Mouse (Mus musculus) limb, embryonic 12.5 days (tissue): ENCODE data around the gene Elovl2. TPM values are rescaled to one million over a fixed set of nuclear protein-coding genes. Genes with fewer than 3 reads are reported as not detected.

ENCODE experiments used
- ATAC-seq: fragments of 200-750 bp; cut with Nextera tagmentation; 2 replicates; pipeline ENCODE4 v1.8.0; 2017; ENCODE audit warnings: low read depth, moderate TSS enrichment; ENCODE audit not compliant: insufficient number of reproducible peaks, insufficient read depth, low FRiP score, low TSS enrichment
- H3K27ac ChIP-seq: fragments of 300-500 bp; sonication (generic); 2 replicates; pipeline ENCODE4 v1.5.1; 2016; ENCODE audit warnings: mild to moderate bottlenecking, moderate library complexity
- H3K27me3 ChIP-seq: fragments of 300-500 bp; sonication (generic); 2 replicates; pipeline ENCODE4 v1.6.1; 2016; ENCODE audit warnings: mild to moderate bottlenecking, moderate library complexity
- H3K36me3 ChIP-seq: fragments of 300-500 bp; sonication (generic); 2 replicates; pipeline ENCODE4 v1.6.1; 2016; ENCODE audit warnings: mild to moderate bottlenecking, moderate library complexity
- H3K4me1 ChIP-seq: fragments of 300-500 bp; sonication (generic); replicated peaks from 2 replicates; pipeline ENCODE4 v1.6.1; 2016
- H3K4me2 ChIP-seq: fragments of 300-500 bp; sonication (generic); 2 replicates; pipeline ENCODE4 v1.6.1; 2016; ENCODE audit warnings: mild to moderate bottlenecking, moderate library complexity
- H3K4me3 ChIP-seq: fragments of 300-500 bp; sonication (generic); replicated peaks from 2 replicates; pipeline ENCODE4 v1.5.1; 2016; ENCODE audit warnings: mild to moderate bottlenecking
- H3K9ac ChIP-seq: fragments of 300-500 bp; sonication (generic); replicated peaks from 2 replicates; pipeline ENCODE4 v1.6.1; 2016; ENCODE audit warnings: mild to moderate bottlenecking, moderate library complexity
- H3K9me3 ChIP-seq: fragments of 300-500 bp; sonication (generic); 2 replicates; pipeline ENCODE4 v1.6.1; 2016; ENCODE audit warnings: mild to moderate bottlenecking, moderate library complexity
- WGBS: fragments of 180-500 bp; shearing (Covaris S2); methylation state at CpG from one replicate; pipeline ENCODE4 v1.1.7; 2016; 5-methylcytosine and 5-hydroxymethylcytosine counted together
- polyA plus RNA-seq: library from polyadenylated mRNA; unstranded; fragments of >200 nt; fragmentation: Nextera tagmentation; extraction: Ambion mirVana; gene quantifications from 2 replicates; pipeline ENCODE4 v1.2.1, GENCODE M21; 2016

Gene Elovl2
- polyA plus RNA-seq, 1 experiment from 2014 or later: 9.9 TPM

DNA sequence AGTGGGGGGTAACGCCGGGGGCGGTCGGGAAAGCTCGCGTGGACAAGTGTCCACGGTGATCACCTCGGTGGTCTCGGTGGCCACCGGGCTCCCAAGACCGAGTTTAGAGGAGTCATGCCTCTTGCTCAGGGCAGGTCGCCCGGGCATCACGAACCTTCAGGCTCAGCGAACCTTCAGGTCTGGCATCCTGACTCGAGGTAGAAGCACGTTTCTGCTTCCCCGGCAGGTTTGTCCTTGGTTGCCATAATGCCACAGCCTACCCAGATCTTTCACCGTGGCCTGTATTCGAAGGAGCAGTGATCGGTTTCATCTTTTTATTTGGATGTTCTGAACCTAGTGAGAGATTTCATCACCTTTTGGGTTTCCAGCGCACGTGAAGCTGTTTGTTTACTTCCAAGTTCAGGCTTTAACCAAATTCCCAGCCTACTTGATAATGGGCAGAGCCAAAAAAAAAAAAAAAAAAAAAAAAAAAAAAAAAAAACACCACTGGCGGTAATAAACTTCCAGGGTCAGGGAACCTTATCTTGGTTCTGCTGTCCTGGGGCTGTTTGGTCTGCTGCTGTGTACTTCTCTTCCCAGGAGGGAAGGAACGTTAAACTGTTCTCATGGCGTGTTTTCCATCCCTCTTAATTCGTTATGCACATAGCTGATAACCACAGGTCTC is 30.2 kb upstream of the Elovl2 start:
- peak overlapping the region; percentile 83 for H3K9ac ChIP-seq
- no peaks in the 10 kb centered on the region for H3K27me3 ChIP-seq
- peak overlapping the region; percentile 79 for H3K4me3 ChIP-seq
- peak overlapping the region; percentile 91; the same call in 1 of the 2 replicates for H3K27ac ChIP-seq
- H3K9me3 ChIP-seq: no peaks in the 10 kb centered on the region
- H3K4me2 ChIP-seq: peak overlapping the region; percentile 71
- WGBS: 1% methylated on average over 27 of the region's 27 CpGs
- H3K36me3 ChIP-seq: no peaks in the 10 kb centered on the region; the same call in 1 of the 2 replicates
- no peak for ATAC-seq
- 0 out of 2 replicates have a peak, but pooled peaks cover 6% of the 10 kb centered on the region for H3K4me1 ChIP-seq

DNA sequence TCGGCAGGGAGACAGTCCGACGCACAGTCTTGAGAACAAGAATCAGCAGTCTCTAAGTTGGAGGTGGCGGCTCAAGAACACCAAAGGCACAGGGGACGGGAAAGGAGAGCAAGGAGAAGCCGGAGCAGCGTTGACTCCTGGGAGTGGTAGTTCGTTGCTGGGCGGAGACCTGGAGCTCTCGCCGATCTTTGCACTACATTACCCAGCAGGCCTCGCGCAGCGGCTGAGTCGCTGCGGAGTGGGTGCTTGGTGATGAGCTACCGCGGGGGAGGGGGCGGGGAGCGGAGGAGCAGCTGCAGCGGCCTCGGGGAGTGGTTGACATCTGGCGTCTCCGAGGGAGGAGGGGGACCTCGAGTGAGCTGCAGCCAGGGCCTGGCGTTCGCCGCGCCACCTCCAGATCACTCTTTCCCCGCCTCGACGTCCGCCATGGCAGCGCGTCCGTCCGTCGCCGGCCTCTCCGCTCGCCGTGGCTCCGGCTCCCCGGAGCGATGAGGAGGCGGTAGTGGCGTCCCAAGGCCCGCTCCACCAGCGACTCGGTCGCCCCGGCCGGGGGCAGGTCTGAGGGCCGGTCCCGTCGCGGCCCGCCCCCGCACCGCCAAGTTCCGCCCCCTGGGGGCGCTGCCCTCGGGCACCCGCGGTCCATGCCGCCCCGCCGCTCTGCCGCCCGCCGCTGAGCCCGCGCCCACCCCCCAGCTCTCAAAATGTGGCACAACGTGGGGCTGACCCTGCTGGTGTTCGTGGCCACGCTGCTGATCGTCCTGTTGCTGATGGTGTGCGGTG is 29.5 kb upstream of the Elovl2 start, which contains the start of gene Smim13:
Smim13 (plus strand) TSS at position 307 of the 780 bp plus-strand sequence.
- H3K4me1 ChIP-seq: 0 out of 2 replicates have a peak, but pooled peaks cover 6% of the 10 kb centered on the region
- no peaks in the 10 kb centered on the region; the same call in 1 of the 2 replicates for H3K36me3 ChIP-seq
- ATAC-seq: peak; percentile 97
- peak within 1 kb of the TSS; percentile 79 for H3K4me3 ChIP-seq
- no peaks in the 10 kb centered on the region for H3K27me3 ChIP-seq
- under 1% methylated on average over 66 of the region's 78 CpGs for WGBS
- peak within 1 kb of the TSS; percentile 91 for H3K27ac ChIP-seq
- H3K9ac ChIP-seq: peak within 1 kb of the TSS; percentile 83
- peak within 1 kb of the TSS; percentile 71 for H3K4me2 ChIP-seq
- no peaks in the 10 kb centered on the region for H3K9me3 ChIP-seq

DNA sequence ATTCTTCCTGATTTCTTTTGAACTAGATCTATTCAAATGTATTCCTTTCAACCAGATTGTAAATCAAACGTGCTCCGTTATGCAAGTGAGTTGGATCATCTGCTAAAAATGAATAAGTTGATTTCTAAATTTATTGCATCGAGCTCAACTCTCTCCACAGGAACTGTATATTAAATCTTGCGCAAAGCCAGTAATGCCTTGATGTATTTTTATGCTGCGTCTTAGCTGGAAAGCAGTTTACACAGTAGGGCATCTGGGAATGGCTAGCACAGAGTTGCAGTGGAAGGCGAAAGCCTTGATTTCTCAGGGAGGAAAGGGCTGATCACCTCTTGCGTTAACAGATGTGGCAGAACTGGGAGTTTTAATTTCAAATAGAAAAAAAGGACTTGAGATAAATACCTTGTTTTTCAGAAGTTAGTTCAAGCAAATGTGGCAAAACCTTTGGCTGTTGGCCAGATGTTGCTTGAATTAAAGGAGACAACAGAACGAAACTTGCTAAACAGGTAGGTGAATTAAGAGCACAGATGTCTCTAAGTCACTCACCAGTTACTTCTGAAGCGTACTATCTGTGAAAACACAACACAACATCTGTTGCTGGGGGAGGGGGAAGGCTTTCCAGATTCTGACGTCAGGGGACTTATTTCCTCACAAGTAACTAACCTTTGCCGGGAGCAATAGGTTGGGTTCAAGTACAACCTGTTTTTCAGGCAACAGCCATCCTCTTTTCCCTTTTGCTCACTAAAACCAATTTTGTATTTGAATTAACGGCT is 28.7 kb upstream of the Elovl2 start:
- peak overlapping the region; percentile 79 for H3K4me3 ChIP-seq
- H3K9ac ChIP-seq: peak overlapping the region; percentile 83
- no peaks in the 10 kb centered on the region; the same call in 1 of the 2 replicates for H3K36me3 ChIP-seq
- no peaks in the 10 kb centered on the region for H3K27me3 ChIP-seq
- peak overlapping the region; percentile 71 for H3K4me2 ChIP-seq
- H3K9me3 ChIP-seq: no peaks in the 10 kb centered on the region
- no peak; the same call in 1 of the 2 replicates for ATAC-seq
- WGBS: 42% methylated on average over 12 of the region's 12 CpGs
- H3K27ac ChIP-seq: peak overlapping the region; percentile 51
- H3K4me1 ChIP-seq: 0 out of 2 replicates have a peak, but pooled peaks cover 6% of the 10 kb centered on the region

DNA sequence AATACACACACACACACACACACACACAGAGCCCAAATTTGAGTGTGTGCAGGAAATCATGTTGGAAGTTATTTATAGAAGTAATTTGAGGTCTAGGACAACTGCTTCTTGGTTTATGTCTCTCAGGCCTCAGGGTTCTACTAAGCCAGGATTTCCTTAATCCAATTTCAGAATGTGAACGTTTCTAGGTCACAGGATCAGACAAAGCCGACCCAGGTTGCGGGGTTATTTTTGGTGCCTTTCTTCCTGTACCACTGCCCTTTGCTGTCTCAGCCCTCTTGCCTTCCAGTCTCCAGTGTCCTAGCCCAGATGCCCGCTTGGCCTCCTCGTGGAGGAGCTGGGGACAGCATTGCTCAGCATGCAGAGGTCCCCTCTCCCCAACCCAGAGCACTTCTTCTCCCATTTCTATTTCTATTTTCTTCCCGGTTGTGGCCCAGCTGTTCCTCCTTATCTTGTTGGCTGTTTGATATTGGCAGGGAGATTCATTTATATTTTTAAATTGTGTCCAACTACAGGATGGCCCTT is 24.2 kb upstream of the Elovl2 start:
- no peaks in the 10 kb centered on the region for H3K27me3 ChIP-seq
- no peak overlapping the region for H3K4me3 ChIP-seq
- no peak overlapping the region for H3K9ac ChIP-seq
- no peaks in the 10 kb centered on the region for H3K9me3 ChIP-seq
- no peak for ATAC-seq
- H3K4me1 ChIP-seq: no peaks in the 10 kb centered on the region
- no peaks in the 10 kb centered on the region for H3K36me3 ChIP-seq
- 61% methylated on average over 6 of the region's 6 CpGs for WGBS
- H3K4me2 ChIP-seq: no peak overlapping the region
- H3K27ac ChIP-seq: no peak overlapping the region

DNA sequence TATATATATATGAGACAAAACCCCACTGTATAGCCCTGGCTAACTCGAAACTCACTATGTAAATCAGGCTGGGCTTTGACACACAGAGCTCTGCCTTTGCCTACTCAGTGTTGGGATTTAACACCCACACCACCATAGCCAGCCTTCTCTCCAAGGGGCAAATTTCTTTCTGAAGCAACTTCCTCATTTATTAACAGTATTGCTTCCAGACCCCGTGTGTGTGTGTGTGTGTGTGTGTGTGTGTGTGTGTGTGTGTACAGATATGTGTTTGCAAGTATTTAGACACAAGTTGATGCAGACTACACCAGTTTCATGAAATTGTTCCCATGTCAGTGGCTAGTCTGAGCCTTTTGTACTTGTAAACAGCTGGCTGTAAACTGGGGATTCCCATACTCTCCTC is 21.4 kb upstream of the Elovl2 start:
- H3K4me1 ChIP-seq: no peaks in the 10 kb centered on the region
- ATAC-seq: no peak
- no peaks in the 10 kb centered on the region for H3K9me3 ChIP-seq
- H3K27me3 ChIP-seq: no peaks in the 10 kb centered on the region
- H3K27ac ChIP-seq: no peak overlapping the region
- H3K4me2 ChIP-seq: no peak overlapping the region
- H3K36me3 ChIP-seq: no peaks in the 10 kb centered on the region
- H3K9ac ChIP-seq: no peak overlapping the region
- 65% methylated on average over 2 of the region's 2 CpGs for WGBS
- H3K4me3 ChIP-seq: no peak overlapping the region

DNA sequence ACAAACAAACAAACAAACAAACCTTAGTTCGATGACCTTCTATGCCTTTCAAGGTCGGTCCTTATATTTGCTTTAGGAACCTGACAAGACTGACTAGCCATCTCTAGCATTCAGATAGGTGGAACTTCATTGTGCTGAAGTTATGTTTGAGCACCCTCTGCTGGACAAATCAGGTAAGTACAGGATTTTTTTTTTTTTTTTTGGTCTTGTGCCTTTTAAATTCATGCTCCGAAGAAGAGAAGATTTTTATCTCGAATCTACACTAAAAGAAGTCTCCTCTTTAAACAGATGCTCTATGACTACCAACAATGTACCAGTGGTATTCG is 18.6 kb upstream of the Elovl2 start:
- H3K9ac ChIP-seq: no peak overlapping the region
- H3K9me3 ChIP-seq: no peaks in the 10 kb centered on the region
- no peaks in the 10 kb centered on the region for H3K4me1 ChIP-seq
- H3K36me3 ChIP-seq: no peaks in the 10 kb centered on the region
- no peaks in the 10 kb centered on the region for H3K27me3 ChIP-seq
- WGBS: 17% methylated on average over 5 of the region's 5 CpGs
- H3K4me2 ChIP-seq: no peak overlapping the region
- no peak overlapping the region for H3K27ac ChIP-seq
- no peak overlapping the region for H3K4me3 ChIP-seq
- ATAC-seq: no peak

DNA sequence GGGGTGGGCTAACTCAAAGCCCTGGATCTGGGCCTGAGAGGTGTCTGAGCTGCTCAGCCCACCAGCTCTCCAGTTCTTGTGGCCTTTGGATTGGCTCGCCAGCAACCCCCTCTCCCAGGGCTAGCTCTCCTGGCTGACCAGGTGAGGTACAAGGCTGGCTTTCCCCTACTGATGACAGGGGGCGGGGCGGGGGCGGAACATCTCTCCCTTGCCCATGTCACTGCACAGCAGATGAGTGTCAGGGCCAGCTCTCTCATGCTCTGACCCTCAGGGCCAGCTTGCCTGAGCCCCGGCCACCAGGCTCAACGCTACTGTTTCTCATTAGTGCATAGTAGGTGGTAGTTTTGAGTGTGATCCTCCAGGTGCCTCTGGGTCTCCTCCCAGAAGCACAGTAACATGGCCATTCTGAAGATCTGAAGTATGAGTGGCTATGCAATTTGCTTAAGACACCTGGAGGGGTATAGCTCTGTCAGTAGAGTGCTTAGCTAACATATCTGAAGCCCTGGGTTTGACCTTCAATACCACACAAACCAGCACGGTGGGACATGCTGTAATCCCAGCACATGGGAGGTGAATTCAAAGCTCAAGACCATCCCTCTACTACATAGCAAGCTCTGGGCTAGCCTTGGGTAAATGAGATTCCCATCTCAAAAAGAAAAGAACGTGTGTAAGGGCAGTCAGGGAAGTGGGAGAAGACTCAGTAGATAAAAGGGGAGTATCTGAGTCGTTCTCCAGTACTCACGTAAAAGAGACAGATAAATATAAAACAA is 18.0 kb upstream of the Elovl2 start:
- no peaks in the 10 kb centered on the region for H3K27me3 ChIP-seq
- H3K36me3 ChIP-seq: no peaks in the 10 kb centered on the region
- H3K4me1 ChIP-seq: no peaks in the 10 kb centered on the region
- no peak overlapping the region for H3K4me3 ChIP-seq
- no peak for ATAC-seq
- no peak overlapping the region for H3K27ac ChIP-seq
- no peaks in the 10 kb centered on the region for H3K9me3 ChIP-seq
- H3K9ac ChIP-seq: no peak overlapping the region
- H3K4me2 ChIP-seq: no peak overlapping the region
- WGBS: 70% methylated on average over 10 of the region's 10 CpGs

DNA sequence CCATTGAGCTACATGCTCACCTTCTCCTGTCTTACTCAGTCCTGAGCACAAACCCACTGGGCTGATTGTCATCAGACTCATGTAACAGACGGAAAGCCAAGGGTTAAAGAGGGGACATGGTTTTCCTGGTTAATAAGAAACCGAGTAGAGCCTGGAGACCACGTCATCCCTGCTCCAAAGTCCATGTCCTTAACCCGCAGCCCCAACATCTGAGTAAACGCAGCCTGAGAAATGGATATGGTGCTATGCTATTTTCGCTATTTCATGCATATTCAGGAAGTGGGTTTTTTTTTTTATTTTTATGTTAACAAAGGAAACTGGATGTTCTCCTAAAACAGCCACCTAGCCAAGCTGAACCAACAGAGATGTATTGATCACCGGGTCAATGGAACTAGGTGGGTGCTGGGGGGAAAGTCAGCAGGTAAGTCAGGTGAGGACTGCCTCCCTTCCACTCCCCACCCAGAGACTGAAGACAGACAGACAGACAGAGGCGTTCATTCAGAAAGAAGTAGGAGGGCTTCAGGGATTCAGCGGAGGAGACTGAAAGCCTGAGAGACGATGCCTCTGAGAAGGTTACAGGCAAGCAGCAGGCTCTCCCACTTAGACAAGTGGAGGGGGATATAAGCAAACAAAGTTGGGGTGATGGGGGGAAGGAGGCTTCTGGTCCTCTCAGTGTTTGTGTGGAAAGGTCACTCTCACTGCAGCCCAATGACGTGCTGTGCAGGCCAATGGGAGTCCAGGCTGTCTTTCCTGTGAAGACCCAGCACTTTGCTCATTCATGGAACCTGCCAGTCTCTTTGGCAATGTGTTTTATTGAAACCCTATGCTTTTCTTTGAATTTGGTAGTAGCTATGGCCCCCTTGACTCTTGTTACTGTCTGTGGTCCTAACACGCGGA is 15.9 kb upstream of the Elovl2 start:
- Histone ChIP-seq H3K4me1 (no peaks in the 10 kb centered on the region), H3K36me3 (no peaks in the 10 kb centered on the region), H3K27ac (no peak overlapping the region), H3K9me3 (no peaks in the 10 kb centered on the region), H3K4me2 (no peak overlapping the region), H3K4me3 (no peak overlapping the region), H3K27me3 (no peaks in the 10 kb centered on the region), H3K9ac (no peak overlapping the region)
- 78% methylated on average over 13 of the region's 13 CpGs for WGBS
- no peak for ATAC-seq

DNA sequence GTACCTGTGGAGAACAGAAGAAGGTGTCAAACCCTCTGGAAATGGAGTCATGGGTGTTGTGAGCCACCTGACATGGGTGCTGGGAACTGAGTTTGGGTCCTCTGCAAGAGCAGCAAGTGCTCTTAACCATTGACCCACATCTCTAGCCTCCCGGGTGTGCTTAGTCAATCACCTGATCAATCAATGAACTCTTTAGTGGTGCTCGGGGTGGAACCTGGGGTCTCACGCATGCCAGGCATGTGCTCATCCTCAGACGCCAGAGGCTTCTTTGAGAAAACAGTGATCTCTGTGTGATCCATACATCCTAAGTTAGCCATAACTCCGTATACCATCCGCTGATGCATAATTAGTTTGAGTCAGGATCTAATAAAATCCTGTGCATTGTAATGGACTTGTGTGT is 15.0 kb upstream of the Elovl2 start:
- no peaks in the 10 kb centered on the region for H3K9me3 ChIP-seq
- ATAC-seq: no peak
- H3K36me3 ChIP-seq: no peaks in the 10 kb centered on the region
- no peaks in the 10 kb centered on the region for H3K27me3 ChIP-seq
- no peaks in the 10 kb centered on the region for H3K4me1 ChIP-seq
- H3K4me2 ChIP-seq: no peak overlapping the region
- no peak overlapping the region for H3K27ac ChIP-seq
- 91% methylated on average over 6 of the region's 6 CpGs for WGBS
- no peak overlapping the region for H3K9ac ChIP-seq
- no peak overlapping the region for H3K4me3 ChIP-seq

DNA sequence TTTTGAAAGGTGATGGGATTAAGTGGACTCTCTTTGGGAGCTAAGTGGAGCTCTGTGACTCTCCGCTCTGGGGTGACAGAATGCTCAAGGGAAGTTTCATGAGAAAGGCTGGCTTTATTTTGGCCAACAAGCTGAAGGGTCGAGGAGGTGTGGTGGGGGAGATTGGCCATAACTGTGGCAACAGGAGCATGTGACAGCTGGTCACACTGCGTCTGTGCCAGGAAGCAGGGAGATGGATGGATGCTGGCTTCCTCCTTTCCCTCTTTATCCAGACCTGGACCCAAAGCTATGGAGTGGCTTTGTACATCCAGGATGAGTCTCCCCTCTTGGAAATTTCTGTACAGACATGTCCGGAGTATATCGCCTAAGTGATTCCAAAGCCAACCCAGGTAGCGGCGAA is 13.0 kb upstream of the Elovl2 start:
- H3K36me3 ChIP-seq: no peaks in the 10 kb centered on the region
- no peak overlapping the region for H3K4me2 ChIP-seq
- ATAC-seq: no peak
- H3K27me3 ChIP-seq: no peaks in the 10 kb centered on the region
- H3K9me3 ChIP-seq: no peaks in the 10 kb centered on the region
- H3K4me3 ChIP-seq: no peak overlapping the region
- H3K4me1 ChIP-seq: no peaks in the 10 kb centered on the region
- H3K9ac ChIP-seq: no peak overlapping the region
- 85% methylated on average over 7 of the region's 7 CpGs for WGBS
- H3K27ac ChIP-seq: no peak overlapping the region
